ENCODE assay signal across 8 mouse cellular contexts in genomic region chr11:94469136-94470064, GRCm38 (mm10). TPM values are rescaled to one million over a fixed set of nuclear protein-coding genes. Genes with fewer than 3 reads are reported as not detected.
DNase-seq lines count a peak whose midpoint lies in the region; ATAC-seq lines count a peak whose summit lies in the region.

No protein-coding gene starts in this region.

- no peaks in the 10 kb centered on the region for H3K9me3 ChIP-seq in kidney, embryonic 16.5 days (ENCODE audit: low read length)
- H3K9me3 ChIP-seq in hindbrain, embryonic 10.5 days = no peaks in the 10 kb centered on the region
- no peaks in the 10 kb centered on the region for H3K9me3 ChIP-seq in midbrain, embryonic 14.5 days (ENCODE audit: control insufficient read depth, low read length)

- H3K4me2 ChIP-seq in kidney, embryonic 16.5 days (replicated peaks; ENCODE audit: low read depth, low read length) = no peak overlapping the region
- H3K4me2 ChIP-seq in midbrain, embryonic 14.5 days (ENCODE audit: low read length) = peak overlapping the region; percentile 99

- H3K4me1 ChIP-seq in kidney, embryonic 16.5 days (ENCODE audit: insufficient read depth, low read length) = peaks cover 76% of the 10 kb centered on the region
- H3K4me1 ChIP-seq in hindbrain, embryonic 10.5 days (replicated peaks) = peaks cover 100% of the 10 kb centered on the region
- H3K4me1 ChIP-seq in midbrain, embryonic 14.5 days (ENCODE audit: control insufficient read depth, insufficient read depth, low read length) = peaks cover 56% of the 10 kb centered on the region

- H3K27ac ChIP-seq in kidney, embryonic 16.5 days (ENCODE audit: low read length) = peak overlapping the region; percentile 9; the same call in 1 of the 2 replicates
- H3K27ac ChIP-seq in hindbrain, embryonic 10.5 days = peak overlapping the region; percentile 94
- peak overlapping the region; percentile 94 for H3K27ac ChIP-seq in midbrain, embryonic 14.5 days (replicated peaks; ENCODE audit: low read depth, low read length)

- peaks cover 12% of the 10 kb centered on the region; the same call in 1 of the 2 replicates for H3K27me3 ChIP-seq in kidney, embryonic 16.5 days (ENCODE audit: insufficient read depth, low read length)
- peaks cover 63% of the 10 kb centered on the region for H3K27me3 ChIP-seq in hindbrain, embryonic 10.5 days (ENCODE audit: insufficient read depth, poor library complexity, severe bottlenecking)
- H3K27me3 ChIP-seq in midbrain, embryonic 14.5 days (ENCODE audit: control insufficient read depth, insufficient read depth, low read length) = peaks cover under 1% of the 10 kb centered on the region; the same call in 1 of the 2 replicates

- no peak overlapping the region for H3K4me3 ChIP-seq in kidney, embryonic 16.5 days (ENCODE audit: low read length)
- H3K4me3 ChIP-seq in hindbrain, embryonic 10.5 days = peak overlapping the region; percentile 27
- H3K4me3 ChIP-seq in midbrain, embryonic 14.5 days (replicated peaks; ENCODE audit: low read depth, low read length) = no peak overlapping the region

- DNase-seq in kidney, adult 18-20 months = no peak
- DNase-seq in brain, adult 2 months (ENCODE audit: low read depth, low spot score) = peak; percentile 44
- no peak for DNase-seq in hindbrain, embryonic 10.5 days (ENCODE audit: low spot score)
- peak; percentile 64 for DNase-seq in midbrain, embryonic 14.5 days
- DNase-seq in layer of hippocampus, postnatal 25 days (ENCODE audit: extremely low spot score in 1 of 2, low spot score in 1 of 2) = no peak

- H3K36me3 ChIP-seq in kidney, embryonic 16.5 days (ENCODE audit: insufficient read depth, low read length) = no peaks in the 10 kb centered on the region
- H3K36me3 ChIP-seq in hindbrain, embryonic 10.5 days = no peaks in the 10 kb centered on the region; the same call in 1 of the 2 replicates
- H3K36me3 ChIP-seq in midbrain, embryonic 14.5 days (ENCODE audit: control insufficient read depth, insufficient read depth, low read length) = no peaks in the 10 kb centered on the region

- ATAC-seq in kidney, embryonic 16.5 days (ENCODE audit: low FRiP score, low TSS enrichment) = no peak
- ATAC-seq in midbrain, embryonic 14.5 days (ENCODE audit: low FRiP score, low TSS enrichment) = no peak
- ATAC-seq in erythroblast, adult 5-6 weeks (replicated peaks; ENCODE audit: low FRiP score, poor library complexity, severe bottlenecking) = no peak
- ATAC-seq in inflammation-experienced regulatory T-cells, adult 6 months = no peak

- peak overlapping the region; percentile 15; the same call in 1 of the 2 replicates for H3K9ac ChIP-seq in kidney, embryonic 16.5 days (replicated peaks; ENCODE audit: low read length)
- no peak overlapping the region; the same call in 1 of the 2 replicates for H3K9ac ChIP-seq in midbrain, embryonic 14.5 days (replicated peaks; ENCODE audit: low read length)

- 48% methylated on average over 9 of the region's 9 CpGs for WGBS in kidney, embryonic 16.5 days
- WGBS in hindbrain, embryonic 10.5 days = 24% methylated on average over 9 of the region's 9 CpGs
- WGBS in midbrain, embryonic 14.5 days = 6% methylated on average over 9 of the region's 9 CpGs

RNA-seq across cellular contexts. Expression of gene Cacna1g, which starts 4.6 kb away (rescaled TPM):
- 10.2 and 10.3 TPM in 2 replicates for polyA plus RNA-seq in kidney, embryonic 16.5 days (2015; fragmentation: Nextera tagmentation; extraction: Ambion mirVana)
- 5.3 and 7.7 TPM in 2 replicates for polyA plus RNA-seq in hindbrain, embryonic 10.5 days (2016; fragmentation: Nextera tagmentation; extraction: Ambion mirVana)
- 20.1 and 22.7 TPM in 2 replicates for polyA plus RNA-seq in midbrain, embryonic 14.5 days (2014; fragmentation: Nextera tagmentation; extraction: Ambion mirVana)
- 10 to 100 TPM; 49.7 to 72.3 TPM for total RNA-seq in layer of hippocampus, postnatal 25 days (2021)
- 109 and 122 TPM in 2 replicates for total RNA-seq in erythroblast, adult 5-6 weeks (2015; ENCODE audit: low replicate concordance)
- 78.9 and 102 TPM in 2 replicates for total RNA-seq in erythroblast, adult 5-6 weeks (2017; ENCODE audit: low replicate concordance)
- polyA plus RNA-seq in inflammation-experienced regulatory T-cells, adult 6 months (2017; shearing (Covaris generic)) = not detected

RNA-seq across cellular contexts. Expression of gene Spata20, which starts 16.6 kb away (rescaled TPM):
- 0.19 and 0.37 TPM in 2 replicates for polyA plus RNA-seq in kidney, embryonic 16.5 days (2015; fragmentation: Nextera tagmentation; extraction: Ambion mirVana)
- polyA plus RNA-seq in hindbrain, embryonic 10.5 days (2016; fragmentation: Nextera tagmentation; extraction: Ambion mirVana) = 0.05 TPM in 1 of 2 replicates, not detected in the other
- 0.42 and 0.54 TPM in 2 replicates for polyA plus RNA-seq in midbrain, embryonic 14.5 days (2014; fragmentation: Nextera tagmentation; extraction: Ambion mirVana)
- total RNA-seq in layer of hippocampus, postnatal 25 days (2021) = under 1 TPM in 1 of 2 experiments, not detected in 1; 0.34 TPM
- total RNA-seq in erythroblast, adult 5-6 weeks (2015; ENCODE audit: low replicate concordance) = not detected in 2 replicates
- total RNA-seq in erythroblast, adult 5-6 weeks (2017; ENCODE audit: low replicate concordance) = not detected in 2 replicates
- not detected for polyA plus RNA-seq in inflammation-experienced regulatory T-cells, adult 6 months (2017; shearing (Covaris generic))

RNA-seq across cellular contexts. Expression of gene Epn3, which starts 30.4 kb away (rescaled TPM):
- polyA plus RNA-seq in kidney, embryonic 16.5 days (2015; fragmentation: Nextera tagmentation; extraction: Ambion mirVana) = 23.4 and 28.2 TPM in 2 replicates
- 1.7 and 1.9 TPM in 2 replicates for polyA plus RNA-seq in hindbrain, embryonic 10.5 days (2016; fragmentation: Nextera tagmentation; extraction: Ambion mirVana)
- polyA plus RNA-seq in midbrain, embryonic 14.5 days (2014; fragmentation: Nextera tagmentation; extraction: Ambion mirVana) = 0.23 and 0.43 TPM in 2 replicates
- 1 to 10 TPM; 2.0 to 2.3 TPM for total RNA-seq in layer of hippocampus, postnatal 25 days (2021)
- total RNA-seq in erythroblast, adult 5-6 weeks (2015; ENCODE audit: low replicate concordance) = not detected in 2 replicates
- total RNA-seq in erythroblast, adult 5-6 weeks (2017; ENCODE audit: low replicate concordance) = not detected in 2 replicates
- polyA plus RNA-seq in inflammation-experienced regulatory T-cells, adult 6 months (2017; shearing (Covaris generic)) = not detected

RNA-seq across cellular contexts. Expression of gene Mycbpap, which starts 52.1 kb away (rescaled TPM):
- 4.3 and 5.1 TPM in 2 replicates for polyA plus RNA-seq in kidney, embryonic 16.5 days (2015; fragmentation: Nextera tagmentation; extraction: Ambion mirVana)
- 3.9 and 4.6 TPM in 2 replicates for polyA plus RNA-seq in hindbrain, embryonic 10.5 days (2016; fragmentation: Nextera tagmentation; extraction: Ambion mirVana)
- 2.1 and 3.3 TPM in 2 replicates for polyA plus RNA-seq in midbrain, embryonic 14.5 days (2014; fragmentation: Nextera tagmentation; extraction: Ambion mirVana)
- 1 to 10 TPM; 3.0 to 3.9 TPM for total RNA-seq in layer of hippocampus, postnatal 25 days (2021)
- not detected in 2 replicates for total RNA-seq in erythroblast, adult 5-6 weeks (2015; ENCODE audit: low replicate concordance)
- not detected in 2 replicates for total RNA-seq in erythroblast, adult 5-6 weeks (2017; ENCODE audit: low replicate concordance)
- polyA plus RNA-seq in inflammation-experienced regulatory T-cells, adult 6 months (2017; shearing (Covaris generic)) = not detected

Comparison
In these comparisons a context has a peak if more than half of its experiments do, and no peak if none do; other contexts are left out.
1. H3K27ac ChIP-seq: peak in every context shown above with its lines; median percentile 94 in hindbrain, embryonic 10.5 days; 94 in midbrain, embryonic 14.5 days; 9 in kidney, embryonic 16.5 days.
2. DNase-seq: peak in brain, adult 2 months (single experiment) and midbrain, embryonic 14.5 days (single experiment); none in kidney, adult 18-20 months (single experiment), hindbrain, embryonic 10.5 days (single experiment) and layer of hippocampus, postnatal 25 days (0 of 2).